Mouse (Mus musculus) heart, embryonic 14.5 days (tissue): ENCODE measurements around the gene Hist1h2bc. TPM values are rescaled to one million over a fixed set of nuclear protein-coding genes. Genes with fewer than 3 reads are reported as not detected.

Source experiments
- ATAC-seq: fragments of 200-750 bp; cut with Nextera tagmentation; 2 replicates; pipeline ENCODE4 v1.8.0; 2017; ENCODE audit warnings: low read depth, moderate TSS enrichment; ENCODE audit not compliant: insufficient number of reproducible peaks, insufficient read depth, low FRiP score
- H3K27ac ChIP-seq, 2 experiments: fragments of 200-500 bp in 1 of 2; fragments of 300-500 bp in 1 of 2; sonication (generic) in 1 of 2; replicated peaks in 1 of 2; 2 replicates each; pipeline ENCODE4 v1.5.1; 2012 to 2014; ENCODE audit warnings: low read depth in 2 of 2, low read length in 2 of 2, control low read depth in 1 of 2, mild to moderate bottlenecking in 1 of 2, mixed read lengths in 1 of 2; ENCODE audit not compliant: control insufficient read depth in 1 of 2, insufficient read depth in 1 of 2
- H3K27me3 ChIP-seq: fragments of 300-500 bp; sonication (generic); 2 replicates; pipeline ENCODE4 v1.6.1; 2014; ENCODE audit warnings: mild to moderate bottlenecking, low read length, control low read depth; ENCODE audit not compliant: control insufficient read depth, insufficient read depth
- H3K36me3 ChIP-seq: fragments of 300-500 bp; sonication (generic); 2 replicates; pipeline ENCODE4 v1.6.1; 2014; ENCODE audit warnings: mild to moderate bottlenecking, control low read depth, low read length, mixed read lengths; ENCODE audit not compliant: control insufficient read depth, insufficient read depth
- H3K4me1 ChIP-seq, 2 experiments: fragments of 200-500 bp in 1 of 2; fragments of 300-500 bp in 1 of 2; sonication (generic) in 1 of 2; 2 replicates each; pipeline ENCODE4 v1.6.1; 2012 to 2014; ENCODE audit warnings: low read length in 2 of 2, control low read depth in 1 of 2, mixed read lengths in 1 of 2; ENCODE audit not compliant: control insufficient read depth in 2 of 2, insufficient read depth in 2 of 2
- H3K4me2 ChIP-seq: fragments of 300-500 bp; sonication (generic); 2 replicates; pipeline ENCODE4 v1.6.1; 2014; ENCODE audit warnings: mild to moderate bottlenecking, low read length
- H3K4me3 ChIP-seq, 2 experiments: fragments of 200-500 bp in 1 of 2; fragments of 300-500 bp in 1 of 2; sonication (generic) in 1 of 2; 2 replicates each; pipeline ENCODE4 v1.5.1; 2012 to 2014; ENCODE audit warnings: low read length in 2 of 2, mild to moderate bottlenecking in 2 of 2, control low read depth in 1 of 2, low read depth in 1 of 2, moderate library complexity in 1 of 2; ENCODE audit not compliant: control insufficient read depth in 1 of 2, insufficient read depth in 1 of 2
- H3K9ac ChIP-seq: fragments of 300-500 bp; sonication (generic); 2 replicates; pipeline ENCODE4 v1.6.1; 2014; ENCODE audit warnings: mild to moderate bottlenecking, low read length
- H3K9me3 ChIP-seq: fragments of 300-500 bp; sonication (generic); 2 replicates; pipeline ENCODE4 v1.6.1; 2016; ENCODE audit warnings: low read length, control low read depth; ENCODE audit not compliant: control insufficient read depth
- WGBS: fragments of 180-500 bp; shearing (Covaris S2); extraction: QIAGEN DNeasy Blood & Tissue Kit; methylation state at CpG from one replicate; pipeline ENCODE4 v1.1.7; 2014; 5-methylcytosine and 5-hydroxymethylcytosine counted together
- polyA plus RNA-seq: library from polyadenylated mRNA; unstranded; fragments of >200 nt; fragmentation: Nextera tagmentation; extraction: Ambion mirVana; gene quantifications from 2 replicates; pipeline ENCODE4 v1.2.1, GENCODE M21; 2014

Hist1h2bc gene
- polyA plus RNA-seq, 1 experiment from 2014 or later, result 57.5 TPM

GRCm38 (mm10) chr13:23685121-23685861 lies 1.3 kb downstream of the Hist1h2bc start:
- Histone ChIP-seq H3K4me2 (peak overlapping the region; percentile 80), H3K9ac (peak overlapping the region; percentile 78), H3K9me3 (no peaks in the 10 kb centered on the region), H3K27me3 (no peaks in the 10 kb centered on the region), H3K4me1 (peaks cover 4 to 5% of the 10 kb centered on the region in 2 experiments; a peak in 3 of 4 replicates), H3K36me3 (no peaks in the 10 kb centered on the region), H3K4me3 (peak overlapping the region; percentile 24 to 47; a peak in 3 of 4 replicates), H3K27ac (peak overlapping the region; percentile 85 to 97)
- 13% methylated on average over 15 of the region's 15 CpGs for WGBS
- ATAC-seq, result no peak

DNA sequence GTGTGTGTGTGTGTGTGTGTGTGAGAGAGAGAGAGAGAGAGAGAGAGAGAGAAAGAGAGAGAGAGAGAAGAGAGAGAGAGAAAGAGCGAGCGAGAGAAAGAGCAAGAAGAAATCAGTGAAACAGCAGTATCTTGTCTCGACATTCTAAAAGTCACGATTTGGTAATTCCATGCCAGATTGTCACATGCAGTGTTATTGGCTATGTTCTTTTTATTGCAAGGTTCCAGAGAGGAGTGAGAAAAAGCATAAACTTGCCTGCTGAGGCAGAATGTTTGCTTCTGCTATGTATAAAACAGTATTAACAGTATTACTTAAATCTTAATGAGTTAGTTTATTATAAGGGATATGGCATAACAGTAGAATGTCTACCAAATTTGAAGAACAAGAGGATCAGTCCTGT lies 2.0 kb downstream of the Hist1h2bc start:
- Histone ChIP-seq H3K9me3 (no peaks in the 10 kb centered on the region), H3K4me1 (peaks cover 4 to 5% of the 10 kb centered on the region in 2 experiments; a peak in 3 of 4 replicates), H3K27ac (peak overlapping the region; percentile 85 to 97), H3K9ac (peak overlapping the region; percentile 78), H3K36me3 (no peaks in the 10 kb centered on the region), H3K4me3 (peak overlapping the region; percentile 24 to 47; a peak in 3 of 4 replicates), H3K27me3 (no peaks in the 10 kb centered on the region), H3K4me2 (peak overlapping the region; percentile 80)
- 55% methylated on average over 4 of the region's 4 CpGs for WGBS
- ATAC-seq, result no peak

GRCm38 (mm10) chr13:23687181-23687580 lies 3.2 kb downstream of the Hist1h2bc start:
- no peaks in the 10 kb centered on the region for H3K27me3 ChIP-seq
- no peak for ATAC-seq
- no peaks in the 10 kb centered on the region for H3K36me3 ChIP-seq
- WGBS, result 83% methylated on average over 4 of the region's 4 CpGs
- H3K4me2 ChIP-seq, result no peak overlapping the region
- H3K9me3 ChIP-seq, result no peaks in the 10 kb centered on the region
- peaks cover 4 to 5% of the 10 kb centered on the region in 2 experiments; a peak in 3 of 4 replicates for H3K4me1 ChIP-seq
- H3K4me3 ChIP-seq, result no peak overlapping the region
- no peak overlapping the region for H3K9ac ChIP-seq
- H3K27ac ChIP-seq, result no peak overlapping the region

DNA sequence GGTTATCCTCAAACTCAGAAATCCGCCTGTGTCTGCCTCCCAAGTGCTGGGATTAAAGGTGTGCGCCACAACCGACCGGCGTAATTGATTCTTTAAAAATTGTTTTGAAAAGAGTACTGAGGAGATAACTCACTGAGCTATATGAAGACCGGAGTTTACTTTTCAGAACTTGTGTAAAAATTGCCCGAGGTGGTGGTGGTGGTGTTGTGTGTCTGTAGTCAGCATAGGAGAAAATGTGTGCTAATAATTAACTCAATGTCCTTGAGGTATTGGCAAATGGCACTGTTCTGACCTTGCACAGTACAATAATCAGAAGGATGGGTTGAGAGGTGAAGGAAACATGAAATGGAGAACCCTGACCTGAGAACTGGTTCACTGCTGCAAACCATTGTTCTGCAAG lies 3.9 kb downstream of the Hist1h2bc start:
- Histone ChIP-seq H3K9me3 (no peaks in the 10 kb centered on the region), H3K4me1 (peaks cover under 1 to 5% of the 10 kb centered on the region in 2 experiments; a peak in 2 of 4 replicates), H3K4me3 (no peak overlapping the region), H3K9ac (no peak overlapping the region), H3K4me2 (no peak overlapping the region), H3K27ac (no peak overlapping the region), H3K36me3 (no peaks in the 10 kb centered on the region), H3K27me3 (no peaks in the 10 kb centered on the region)
- WGBS, result 93% methylated on average over 7 of the region's 7 CpGs
- no peak for ATAC-seq

DNA sequence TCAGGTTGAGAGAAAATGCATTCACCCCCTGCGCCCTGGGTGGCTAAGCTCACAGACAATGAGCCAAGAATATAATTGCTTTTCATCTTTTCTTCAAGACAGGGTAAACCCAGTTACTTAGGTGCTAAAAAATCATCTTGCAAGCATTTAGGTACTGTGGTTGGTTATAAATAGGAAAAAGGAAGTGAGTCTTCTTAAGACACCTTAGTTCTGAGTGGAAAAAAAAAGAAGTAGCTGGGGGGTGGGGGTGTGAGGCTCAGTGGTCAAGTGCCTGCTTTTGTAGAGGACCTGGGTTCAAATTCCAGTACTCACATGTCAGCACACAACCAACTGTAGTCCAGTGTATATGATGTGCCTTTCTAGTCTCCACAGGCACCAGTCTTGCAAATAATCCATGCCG lies 5.0 kb downstream of the Hist1h2bc start:
- ATAC-seq, result no peak
- Histone ChIP-seq H3K36me3 (no peaks in the 10 kb centered on the region), H3K27me3 (no peaks in the 10 kb centered on the region), H3K9ac (no peak overlapping the region), H3K27ac (no peak overlapping the region), H3K4me2 (no peak overlapping the region), H3K4me3 (no peak overlapping the region), H3K9me3 (no peaks in the 10 kb centered on the region), H3K4me1 (peaks cover 0 to 5% of the 10 kb centered on the region in 2 experiments; a peak in 1 of 4 replicates)
- WGBS, result 95% methylated on average over 2 of the region's 2 CpGs

DNA sequence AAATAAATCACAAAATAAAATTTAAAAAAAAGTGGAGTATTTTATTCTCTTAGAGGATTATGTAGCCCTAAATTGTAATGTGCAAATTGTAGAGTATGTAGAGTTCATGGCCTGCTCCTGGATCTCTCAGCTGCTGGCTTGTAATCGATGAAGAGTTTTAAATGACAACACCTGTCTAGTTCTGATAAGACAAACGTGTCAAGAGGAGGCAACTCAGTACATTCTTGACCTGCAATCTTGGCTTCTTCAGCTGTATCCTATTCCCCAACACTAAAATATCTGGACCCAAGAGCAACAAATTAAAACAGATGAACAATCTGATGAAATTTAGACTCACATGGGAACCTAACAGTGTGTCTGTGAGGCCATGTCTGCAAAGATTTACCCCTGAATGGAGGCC lies 5.5 kb downstream of the Hist1h2bc start:
- Histone ChIP-seq H3K4me1 (peaks cover 0 to 5% of the 10 kb centered on the region in 2 experiments; a peak in 1 of 4 replicates), H3K36me3 (no peaks in the 10 kb centered on the region), H3K27me3 (no peaks in the 10 kb centered on the region), H3K9me3 (no peaks in the 10 kb centered on the region), H3K4me3 (no peak overlapping the region), H3K9ac (no peak overlapping the region), H3K4me2 (no peak overlapping the region), H3K27ac (no peak overlapping the region)
- no peak for ATAC-seq
- 44% methylated on average over 2 of the region's 2 CpGs for WGBS

GRCm38 (mm10) chr13:23693856-23694440 lies 9.9 kb downstream of the Hist1h2bc start:
- Histone ChIP-seq H3K9ac (no peak overlapping the region), H3K27me3 (no peaks in the 10 kb centered on the region), H3K4me2 (no peak overlapping the region), H3K27ac (no peak overlapping the region), H3K36me3 (no peaks in the 10 kb centered on the region), H3K4me1 (peaks cover 4% of the 10 kb centered on the region in 2 experiments; a peak in 2 of 4 replicates), H3K4me3 (no peak overlapping the region), H3K9me3 (no peaks in the 10 kb centered on the region)
- WGBS, result 77% methylated on average over 6 of the region's 6 CpGs
- no peak for ATAC-seq
